Mouse (Mus musculus): ENCODE data around the gene Prune2.
"Not testable (repeated sequence)": the region's sequence is repeated elsewhere in the genome, so short reads cannot be mapped to it uniquely, and the experiment has no call there.

The Prune2 gene

DNA sequence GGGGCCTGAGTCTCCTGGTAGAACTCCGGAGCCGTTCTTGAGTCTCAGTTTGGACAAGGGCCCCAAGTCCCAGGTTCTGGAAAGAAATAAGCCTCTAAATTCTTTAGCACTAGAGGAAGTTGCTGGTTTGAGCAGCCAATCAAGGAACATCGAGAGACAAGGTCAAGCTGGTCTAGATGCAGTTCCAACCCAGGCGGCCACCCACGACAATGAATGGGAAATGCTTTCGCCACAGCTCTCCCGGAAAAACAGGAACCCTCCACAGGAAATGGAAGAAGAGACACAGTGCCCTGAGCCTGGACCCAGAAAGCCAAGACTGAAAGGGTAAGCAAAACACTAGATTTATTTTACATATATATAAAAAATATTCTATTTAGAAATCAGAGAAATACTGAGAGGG, 169.5 kb downstream of the Prune2 start:
- DNase-seq (ENCODE audit: low spot score in 2 of 2), result no peak

DNA sequence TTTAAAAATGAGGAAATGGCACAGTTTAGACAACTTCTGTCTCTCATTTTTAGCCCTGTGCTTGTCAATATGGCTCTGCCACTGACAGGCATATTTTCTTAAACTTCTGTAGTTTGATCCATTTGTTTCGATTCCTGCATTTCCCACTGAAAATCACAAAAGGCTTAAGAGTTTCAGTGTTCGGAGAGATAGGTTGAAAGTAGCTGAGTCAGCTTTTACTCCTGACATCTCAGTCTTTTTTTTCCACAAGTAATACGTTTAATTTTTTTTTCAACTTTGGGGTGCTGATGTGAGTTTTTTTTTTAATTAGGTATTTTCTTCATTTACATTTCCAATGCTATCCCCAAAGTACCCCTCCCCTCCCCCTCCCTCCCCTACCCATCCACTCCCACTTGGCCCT, 174.6 kb downstream of the Prune2 start:
- no peak for DNase-seq (ENCODE audit: low spot score in 2 of 2)

DNA sequence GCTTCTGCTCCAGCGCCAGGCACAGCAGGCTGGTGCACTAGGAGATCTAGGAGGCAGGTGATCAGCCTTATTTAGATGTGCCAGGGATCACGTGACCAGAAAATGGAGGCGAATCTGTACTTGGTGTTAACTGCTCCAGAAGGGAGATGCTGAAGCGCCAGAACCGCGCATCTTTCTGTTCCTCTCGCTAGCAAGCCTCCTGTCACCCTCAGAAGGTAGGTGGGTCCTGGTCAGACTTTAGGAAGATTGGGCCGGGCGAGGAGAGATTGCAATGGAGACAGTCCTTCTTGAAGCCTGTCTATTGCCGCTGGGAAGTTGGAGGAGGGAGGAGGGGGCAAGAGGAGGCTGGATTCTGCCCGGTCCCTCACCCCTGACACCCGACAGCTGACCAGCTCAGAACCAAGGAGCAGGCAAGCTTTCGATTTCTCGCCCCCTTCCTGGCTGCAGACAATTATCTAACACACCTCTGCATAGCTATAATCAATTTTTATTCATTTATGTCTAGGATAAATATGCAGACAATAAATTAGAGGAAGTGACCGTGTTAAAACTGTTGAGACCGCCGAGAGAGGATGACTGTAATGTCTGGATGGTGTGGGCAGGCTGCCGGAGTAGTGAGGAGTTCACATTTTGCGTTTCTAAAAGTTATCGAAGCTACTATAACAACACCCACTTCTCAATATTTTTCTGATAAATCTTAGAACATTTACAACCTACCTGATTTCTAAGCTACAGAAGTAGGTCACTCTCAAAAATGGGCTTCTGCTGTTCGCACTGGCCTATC, 181.0 kb downstream of the Prune2 start:
- DNase-seq (ENCODE audit: low spot score in 2 of 2), result no peak

DNA sequence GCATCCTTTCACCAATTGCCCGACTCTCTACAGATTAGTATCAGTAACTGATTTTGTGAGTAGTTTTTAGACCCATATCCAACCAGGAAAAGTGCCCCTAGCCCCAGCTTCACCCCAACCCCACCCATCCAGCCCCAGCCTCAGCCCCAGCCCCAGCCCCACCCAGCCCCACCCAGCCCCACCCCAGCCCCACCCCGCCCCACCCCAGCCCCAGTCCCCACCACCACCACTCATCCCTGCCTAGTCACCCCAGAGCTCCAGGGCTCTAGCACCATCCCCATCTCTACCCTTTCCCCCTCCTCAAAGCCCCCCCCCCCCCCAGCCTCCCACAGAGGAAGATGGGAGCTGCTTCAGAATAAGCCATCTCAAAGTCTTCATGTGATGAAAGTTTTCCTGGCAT, 181.7 kb downstream of the Prune2 start:
- DNase-seq (ENCODE audit: low spot score in 2 of 2), result no peak

DNA sequence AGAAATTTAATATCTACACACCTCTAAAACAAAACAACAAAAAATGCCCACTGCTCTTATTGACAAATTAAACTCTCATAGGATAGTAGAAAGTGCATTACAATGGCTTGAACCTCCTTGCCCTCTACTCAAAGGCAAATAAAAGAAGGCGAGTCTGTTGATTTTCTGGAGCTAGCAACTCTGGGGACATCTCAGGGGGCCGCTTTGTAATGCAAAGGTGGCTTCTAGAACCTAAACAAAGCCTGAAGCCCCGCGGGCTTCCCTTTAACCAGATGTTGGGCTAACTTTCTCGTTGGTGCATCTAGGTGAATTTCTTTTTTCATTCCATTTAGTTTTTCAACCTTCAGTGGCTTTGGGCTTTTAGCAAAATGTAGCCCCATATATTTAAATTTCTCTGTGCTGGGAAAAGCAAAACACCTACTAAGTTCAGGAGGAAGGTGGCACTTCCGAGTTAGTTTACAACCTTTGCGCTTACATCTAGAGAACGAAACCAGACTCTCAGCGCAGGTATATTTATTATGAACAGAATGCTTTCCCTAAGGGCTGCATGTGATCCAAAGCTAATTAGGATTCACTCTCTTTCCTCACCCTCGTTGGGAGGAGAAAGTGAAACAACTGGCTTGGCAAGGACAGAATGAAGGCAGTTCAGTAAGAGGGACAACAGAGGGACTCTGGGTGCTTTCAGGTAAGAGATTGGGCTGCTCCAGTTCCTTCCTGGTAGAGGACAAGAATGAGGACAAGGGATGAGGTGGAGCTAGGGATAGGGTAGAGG, 182.4 kb downstream of the Prune2 start:
- no peak for DNase-seq (ENCODE audit: low spot score in 2 of 2)

DNA sequence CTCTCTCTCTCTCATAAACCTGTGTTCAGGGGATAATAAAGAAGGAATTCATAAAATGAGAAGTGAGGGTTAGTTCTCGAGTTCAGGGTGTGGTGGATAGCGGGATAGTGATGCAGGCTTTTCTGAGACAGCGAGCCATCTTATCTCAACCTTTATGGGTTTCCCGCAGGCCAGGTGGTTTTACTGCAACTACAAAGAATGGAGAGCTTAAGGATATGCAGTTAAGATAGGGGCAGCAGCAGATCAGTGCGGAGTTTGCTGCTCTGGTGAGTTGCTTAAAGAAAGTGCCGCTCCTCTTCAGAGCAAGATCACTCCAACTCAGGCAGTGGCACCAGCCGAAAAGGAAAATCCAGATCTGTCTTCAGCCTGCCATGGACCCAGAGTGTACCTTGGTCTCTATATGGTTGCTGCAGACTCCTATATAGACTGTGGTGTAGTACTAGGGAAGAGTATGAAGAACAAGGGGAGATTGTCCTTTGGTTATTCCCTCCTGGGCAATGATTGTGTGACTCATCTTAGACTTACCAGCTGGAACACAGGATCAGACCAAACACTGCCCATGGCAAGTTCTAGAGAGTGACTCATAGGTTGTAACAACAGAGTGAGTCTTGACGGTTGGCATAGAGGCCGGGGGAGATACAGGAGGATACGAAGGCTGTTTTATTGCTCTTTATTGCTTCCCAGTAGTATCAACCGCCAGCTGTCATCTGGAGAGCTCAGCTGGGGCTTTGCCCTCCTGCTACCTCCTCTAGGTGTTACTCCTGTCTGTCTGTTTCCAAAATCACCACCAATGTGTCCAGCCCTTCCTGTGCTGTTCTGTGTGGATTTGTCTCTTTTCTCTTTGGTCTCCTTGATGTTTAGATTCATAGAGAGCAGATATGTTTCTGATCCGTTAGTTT, 184.3 kb downstream of the Prune2 start:
- no peak for DNase-seq (ENCODE audit: low spot score in 2 of 2)

DNA sequence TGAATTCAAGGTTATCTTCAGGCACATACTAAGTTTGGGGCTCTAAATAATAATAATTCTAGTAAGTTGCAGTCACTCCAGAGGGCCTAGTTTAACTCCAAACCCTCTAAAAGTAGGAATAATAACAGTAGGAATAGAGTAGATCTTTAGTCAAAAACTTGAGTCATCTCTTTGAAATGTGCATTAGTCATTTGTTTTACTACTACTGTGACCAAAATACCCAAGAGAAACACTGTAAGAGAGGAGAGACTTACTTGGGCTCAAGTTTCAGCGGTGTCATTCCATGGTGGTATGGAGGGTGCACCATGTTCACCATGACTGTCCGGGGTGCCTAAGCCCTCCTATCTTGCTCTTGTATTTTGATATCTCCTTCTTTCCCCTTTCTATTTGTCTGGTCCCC, 187.3 kb downstream of the Prune2 start:
- no peak for DNase-seq (ENCODE audit: low spot score in 2 of 2)

DNA sequence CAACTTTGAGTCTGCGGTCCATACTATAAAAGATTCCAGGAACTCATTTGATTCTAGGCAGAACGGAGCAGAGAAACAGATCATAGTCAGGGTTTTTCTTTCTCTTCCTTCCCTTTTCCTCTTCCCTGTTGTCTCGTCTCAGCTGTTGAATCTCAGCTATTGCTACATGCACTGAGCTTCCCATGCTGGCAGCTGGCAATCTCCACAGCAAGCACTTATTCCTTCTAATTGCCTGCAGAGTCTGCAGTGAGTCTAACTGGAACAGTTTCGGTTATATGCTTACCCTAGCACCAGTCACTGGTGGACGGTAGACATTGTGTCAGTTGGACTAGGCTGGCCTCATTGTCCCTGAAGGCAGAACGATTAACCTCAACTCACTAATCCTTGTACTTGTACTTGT, 188.3 kb downstream of the Prune2 start:
- no peak for DNase-seq (ENCODE audit: low spot score in 2 of 2)

DNA sequence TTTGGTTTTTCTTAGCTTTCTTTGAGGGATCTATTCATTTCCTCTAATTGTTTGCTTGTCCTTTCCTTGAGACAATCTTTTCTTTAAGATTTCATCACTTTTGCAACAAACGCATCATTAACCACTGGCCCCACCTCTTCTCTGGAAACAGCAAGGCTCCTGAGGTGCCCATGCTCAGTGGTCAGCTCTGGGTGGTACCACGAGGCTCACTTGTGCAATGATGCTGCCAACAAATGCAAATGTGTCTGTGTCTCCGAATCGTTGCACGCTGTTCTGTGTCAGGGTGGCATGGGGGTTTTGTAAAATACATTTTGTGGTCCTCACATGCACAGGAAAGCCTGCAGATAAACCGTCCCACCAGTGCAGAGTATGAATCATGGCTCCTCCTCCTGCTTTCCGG, 194.1 kb downstream of the Prune2 start:
- DNase-seq (ENCODE audit: low spot score in 2 of 2), result no peak

DNA sequence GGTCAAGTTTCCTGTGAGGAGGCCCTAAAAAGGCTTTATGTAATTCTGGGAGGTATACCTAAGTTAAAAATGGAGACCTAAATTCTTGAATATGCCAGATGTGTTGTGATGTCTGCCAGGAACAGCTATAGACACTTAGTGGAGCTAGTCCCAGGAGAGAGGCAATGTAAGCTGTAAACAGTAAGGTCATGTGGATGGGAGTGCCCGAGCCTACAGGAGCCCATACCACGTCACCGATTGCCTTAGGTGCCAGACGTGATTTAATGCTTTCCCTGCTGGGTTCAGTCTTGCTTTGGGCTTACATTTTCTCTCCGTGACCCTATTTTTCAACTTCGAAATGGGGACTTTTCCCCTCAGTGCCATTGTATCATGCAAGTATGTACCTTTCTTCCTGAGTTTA, 195.9 kb downstream of the Prune2 start:
- no peak for DNase-seq (ENCODE audit: low spot score in 2 of 2)

DNA sequence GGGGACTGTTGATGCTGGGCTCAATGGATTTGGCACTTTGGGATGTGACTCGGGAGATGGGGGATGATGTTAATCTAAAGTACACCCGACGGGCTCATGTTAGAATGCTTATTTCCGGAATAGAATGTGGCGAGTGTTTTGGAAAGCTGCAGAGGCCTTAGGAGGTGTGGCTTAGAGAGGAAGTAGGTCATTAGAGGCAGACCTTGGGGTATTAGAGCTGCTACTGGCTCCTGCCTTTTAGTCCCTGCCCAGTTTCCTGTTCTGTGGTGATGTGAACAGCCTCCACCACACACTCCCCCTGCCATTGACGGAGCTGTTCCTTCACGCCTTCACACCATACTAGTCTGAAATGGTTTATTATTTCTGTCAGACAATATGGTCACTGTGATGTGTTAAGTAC, 196.5 kb downstream of the Prune2 start:
- DNase-seq (ENCODE audit: low spot score in 2 of 2), result no peak

DNA sequence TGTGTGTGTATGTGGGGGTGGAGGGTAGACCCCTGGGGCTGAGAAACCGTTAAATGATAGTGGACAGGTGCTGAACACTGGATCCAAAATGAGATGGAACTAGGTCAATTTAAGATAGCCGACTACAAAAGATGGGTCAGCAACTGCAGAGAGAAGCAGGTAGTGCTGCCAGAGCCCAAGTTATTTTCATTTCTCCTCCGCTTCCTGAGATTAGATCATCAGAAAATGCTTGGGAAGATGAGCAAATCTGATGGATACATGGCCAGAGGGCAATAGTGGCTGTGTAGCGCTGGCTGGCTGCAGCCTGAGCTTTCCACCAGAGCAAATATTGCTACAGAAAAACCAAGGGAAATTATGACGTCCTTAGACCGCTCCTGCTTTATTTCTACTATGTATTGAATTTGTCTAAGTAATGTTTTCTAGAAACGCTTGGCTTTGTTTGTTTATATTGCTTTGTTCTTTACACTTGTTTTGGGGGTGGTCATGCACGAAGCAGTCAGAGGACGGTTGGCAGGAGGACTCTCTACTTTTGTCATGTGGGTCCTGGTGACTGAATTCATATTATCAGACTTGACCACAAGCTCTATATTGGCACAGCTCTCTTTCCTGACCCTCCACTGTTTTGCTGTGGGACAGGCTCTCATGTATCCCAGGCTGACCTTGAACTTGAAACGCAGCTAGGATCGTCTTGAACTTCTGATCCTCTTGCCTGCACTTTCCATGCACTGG, 198.2 kb downstream of the Prune2 start:
- DNase-seq (ENCODE audit: low spot score in 2 of 2), result no peak

DNA sequence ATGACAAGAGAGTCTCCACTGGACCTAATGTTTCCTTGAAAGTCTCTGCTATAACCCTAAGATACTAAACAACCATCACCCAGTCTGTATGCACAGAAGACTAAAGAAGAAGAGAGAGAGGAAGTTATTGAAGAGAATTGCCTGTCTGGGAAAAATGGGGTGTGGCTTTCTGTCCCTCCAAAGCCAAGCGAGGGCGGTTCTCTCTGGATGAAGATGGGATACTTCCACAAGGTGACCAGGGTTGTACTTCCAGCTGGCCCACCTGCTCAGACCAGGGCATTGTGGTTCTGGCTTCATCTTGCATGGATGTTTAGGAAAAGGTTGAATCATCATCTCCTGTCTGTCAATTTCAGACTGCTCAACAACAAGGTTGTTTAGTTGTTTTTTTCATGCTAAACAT, 199.3 kb downstream of the Prune2 start:
- DNase-seq (ENCODE audit: low spot score in 2 of 2), result no peak

DNA sequence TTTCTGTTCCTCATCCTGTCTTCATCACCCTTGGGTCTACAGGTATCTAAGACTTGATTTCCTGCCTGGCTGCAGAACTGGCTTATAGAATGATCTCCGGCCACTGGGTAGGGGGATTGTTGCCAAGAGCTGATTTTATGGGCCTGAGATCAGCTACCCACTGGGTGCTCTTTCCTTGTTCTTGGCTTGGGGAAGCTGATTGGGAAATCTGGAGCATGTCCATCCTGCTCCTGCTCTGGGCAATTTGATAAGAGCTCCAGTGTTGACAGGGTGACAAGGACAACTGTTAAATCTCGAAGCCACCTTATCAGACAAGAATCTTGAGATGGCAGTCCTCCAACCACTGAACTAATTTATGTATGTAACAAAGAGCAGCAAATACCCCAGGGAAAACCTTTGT, 203.8 kb downstream of the Prune2 start:
- DNase-seq (ENCODE audit: low spot score in 2 of 2), result no peak

DNA sequence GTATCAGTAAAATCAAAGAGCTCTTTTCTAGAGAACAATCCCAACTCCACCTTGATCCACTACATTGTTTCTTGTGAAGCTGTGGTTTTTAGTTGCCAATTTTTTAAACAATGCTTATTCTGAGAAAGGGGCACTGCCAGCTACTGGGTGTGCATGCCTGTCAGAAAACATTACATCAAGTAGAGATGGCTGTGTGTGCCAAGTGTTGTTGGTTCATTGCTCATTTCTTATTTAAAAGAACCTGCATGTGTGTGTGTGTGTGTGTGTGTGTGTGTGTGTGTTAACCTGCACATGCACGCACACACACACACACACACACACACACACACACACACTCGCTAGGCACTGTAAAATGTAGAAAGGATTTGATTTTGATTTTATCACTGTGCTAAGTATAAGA, 204.3 kb downstream of the Prune2 start:
- no peak for DNase-seq (ENCODE audit: low spot score in 2 of 2)

DNA sequence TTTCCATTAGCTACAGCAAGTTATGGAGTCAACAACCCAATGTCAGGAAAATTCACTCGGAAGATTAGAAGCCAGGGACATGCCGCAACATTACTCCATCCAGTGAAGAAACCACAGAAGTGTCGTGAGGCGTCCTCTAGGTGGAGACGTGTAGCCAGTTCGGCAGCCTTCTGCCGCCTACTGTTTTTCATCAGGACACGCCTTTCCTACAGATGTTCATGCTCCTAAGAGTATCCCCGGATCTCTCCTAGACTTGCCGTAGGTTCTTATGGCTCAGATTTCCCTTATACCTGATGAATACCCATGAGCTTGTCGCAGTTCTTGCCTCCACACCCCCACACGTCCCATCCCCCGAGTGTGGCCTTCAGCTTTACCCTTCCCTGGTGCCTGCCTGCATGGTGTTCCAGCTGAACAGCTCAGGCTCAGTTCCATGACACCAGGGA, 207.6 kb downstream of the Prune2 start:
- peak; percentile 46 to 54 for DNase-seq (ENCODE audit: low spot score in 2 of 2)

DNA sequence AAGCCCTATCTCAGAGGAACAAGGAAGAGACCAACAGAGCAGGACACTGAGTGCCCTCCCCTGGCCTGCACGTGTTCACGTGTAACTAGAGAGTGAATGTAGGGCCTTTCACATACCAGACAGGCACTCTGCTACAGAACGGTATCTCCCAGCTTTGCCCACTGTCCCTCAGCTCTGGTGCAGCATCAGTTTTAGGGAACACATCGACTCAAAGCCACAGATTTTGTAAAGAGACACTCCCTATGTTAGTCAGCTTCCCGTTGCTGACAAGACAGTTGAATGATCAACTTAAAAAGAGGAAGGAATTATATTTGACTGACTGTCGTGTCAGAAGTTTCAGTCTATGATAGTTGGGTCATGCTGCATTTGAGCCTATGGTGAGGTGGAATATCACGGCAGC, 210.4 kb downstream of the Prune2 start:
- DNase-seq (ENCODE audit: low spot score in 2 of 2), result peak; percentile 32 to 53

DNA sequence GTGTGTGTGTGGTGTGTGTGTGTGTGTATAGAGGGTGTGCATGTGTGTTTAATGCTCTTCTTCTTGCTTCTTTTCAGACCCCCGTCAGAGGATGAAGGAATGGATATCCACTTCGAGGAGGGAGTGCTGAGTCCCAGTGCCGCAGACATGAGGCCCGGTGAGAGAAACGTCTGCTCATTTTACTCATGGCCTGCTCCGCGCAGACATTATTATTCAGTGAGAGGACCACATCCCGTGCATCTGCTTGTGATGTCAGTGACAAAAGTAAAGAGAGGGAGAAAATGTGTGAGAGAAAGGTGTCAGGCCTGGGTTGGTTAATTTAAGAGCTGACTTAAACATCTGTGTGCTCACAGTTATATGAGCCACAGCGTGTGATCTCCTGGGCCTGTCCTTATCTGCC, 212.3 kb downstream of the Prune2 start:
- no peak for DNase-seq (ENCODE audit: low spot score in 2 of 2)

DNA sequence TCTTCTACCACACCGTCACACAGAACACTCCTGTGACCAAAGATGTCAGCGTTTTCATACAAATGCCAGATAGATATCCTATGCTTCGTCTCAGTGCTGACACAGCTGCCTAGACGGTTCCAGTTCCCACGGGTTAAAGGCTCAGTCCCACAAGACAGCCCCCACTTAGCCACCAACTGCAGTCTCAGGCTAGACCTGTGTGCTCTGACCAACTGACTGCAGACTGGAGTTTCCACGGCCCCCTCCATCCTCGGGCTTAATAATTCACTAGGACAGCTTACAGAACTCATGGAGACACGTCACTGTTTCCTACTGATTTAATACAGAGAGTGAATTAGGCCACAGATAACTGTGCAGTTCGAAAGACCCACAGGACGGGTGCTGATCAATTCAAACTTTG, 213.8 kb downstream of the Prune2 start:
- DNase-seq (ENCODE audit: low spot score in 2 of 2), result no peak

DNA sequence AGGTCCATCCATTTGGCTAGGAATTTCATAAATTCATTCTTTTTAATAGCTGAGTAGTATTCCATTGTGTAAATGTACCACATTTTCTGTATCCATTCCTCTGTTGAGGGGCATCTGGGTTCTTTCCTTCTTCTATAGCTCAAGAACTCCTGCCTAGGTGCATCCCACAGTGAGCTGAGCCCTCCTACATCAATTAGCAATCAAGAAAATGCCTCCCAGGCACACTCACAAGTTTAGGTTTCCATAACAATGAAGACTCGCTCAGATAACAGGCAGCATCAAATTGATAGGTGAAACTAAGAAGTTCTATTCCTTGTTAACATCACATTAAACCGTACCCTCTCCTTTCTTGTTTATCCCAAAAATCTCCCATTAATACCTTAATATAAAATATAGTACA, 218.6 kb downstream of the Prune2 start:
- not testable (repeated sequence) for DNase-seq (ENCODE audit: low spot score in 2 of 2)

DNA sequence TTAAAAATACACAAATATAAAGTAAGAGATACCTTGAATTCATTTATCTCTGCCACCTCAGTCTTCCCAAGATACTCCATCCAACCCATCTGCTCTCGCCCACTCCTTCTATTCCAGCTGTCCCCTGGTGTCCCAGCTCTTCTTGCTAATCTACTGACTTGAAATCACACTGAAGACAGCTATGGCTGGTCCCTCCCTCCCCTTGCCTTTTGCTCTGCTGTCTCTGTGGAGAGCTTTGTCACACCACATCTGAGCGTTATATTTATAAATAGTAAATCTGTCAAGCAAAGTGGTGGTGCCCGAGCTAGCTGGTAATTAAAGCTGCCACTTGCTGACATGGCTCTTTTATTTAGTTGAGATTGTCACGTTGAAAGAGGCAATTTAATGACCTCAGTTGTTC, 224.6 kb downstream of the Prune2 start:
- no peak for DNase-seq (ENCODE audit: low spot score in 2 of 2)

DNA sequence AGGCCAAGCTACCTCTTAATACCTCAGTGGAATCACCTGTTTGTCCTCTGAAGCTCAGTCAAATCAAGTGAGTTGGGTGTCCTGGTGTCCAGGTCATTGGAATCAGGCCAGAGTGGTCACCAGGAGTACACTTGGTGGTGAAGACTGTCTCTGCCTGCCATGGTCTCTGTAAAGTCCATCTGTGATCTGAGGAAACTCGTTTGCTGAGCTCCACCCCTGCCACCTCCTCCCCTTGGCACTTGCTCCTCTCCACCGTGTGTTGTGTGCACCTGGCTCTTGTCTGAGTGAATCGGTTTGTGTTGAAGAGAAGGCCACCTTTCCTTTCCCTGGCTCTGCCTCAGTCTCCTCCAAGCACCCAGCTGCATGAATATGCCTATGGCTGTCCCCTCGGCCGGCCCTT, 238.8 kb downstream of the Prune2 start:
- no peak for DNase-seq (ENCODE audit: low spot score in 2 of 2)
